Mouse (Mus musculus): ENCODE measurements around the gene Ttc23l. TPM values are rescaled to one million over a fixed set of nuclear protein-coding genes. Genes with fewer than 3 reads are reported as not detected.
A peak's percentile ranks its signal among the peaks of the same experiment; 100 is the strongest.
"Not testable (repeated sequence)": the region's sequence is repeated elsewhere in the genome, so short reads cannot be mapped to it uniquely, and the experiment has no call there.

Gene Ttc23l
- not detected for total RNA-seq (2022)

DNA sequence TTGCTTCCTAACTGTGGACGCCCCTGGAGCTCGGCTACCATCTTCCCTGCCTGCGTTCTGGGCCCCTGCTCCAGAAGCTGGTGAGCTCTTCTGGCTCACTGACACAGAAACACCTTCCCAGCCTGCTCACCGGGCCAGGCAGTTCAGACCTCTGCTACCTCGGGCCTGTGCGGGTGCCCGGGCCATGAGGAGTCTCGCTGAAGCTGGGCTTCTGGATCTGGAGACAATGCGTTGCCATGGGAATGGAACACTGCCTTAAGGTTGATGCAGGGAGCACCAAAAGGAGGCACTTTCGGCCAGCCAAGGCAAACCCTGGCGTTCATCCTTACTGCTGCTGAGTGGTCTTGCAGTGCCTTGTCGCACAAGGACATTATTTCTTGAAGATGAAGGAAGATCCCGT is at the start of gene Ttc23l:
Ttc23l (minus strand) TSS at position 204 of the 400 bp plus-strand sequence.
- DNase-seq (ENCODE audit: low spot score in 2 of 2): no peak

GRCm38 (mm10) chr15:10599413-10599812 is 40.9 kb upstream of the Ttc23l start:
- DNase-seq (ENCODE audit: low spot score in 2 of 2): no peak

- peak in 1 of 2 experiments; percentile 7 for DNase-seq (ENCODE audit: low spot score in 2 of 2)
Measured at GRCm38 (mm10) chr15:10598259-10599225, 40.1 kb upstream of the Ttc23l start.

DNA sequence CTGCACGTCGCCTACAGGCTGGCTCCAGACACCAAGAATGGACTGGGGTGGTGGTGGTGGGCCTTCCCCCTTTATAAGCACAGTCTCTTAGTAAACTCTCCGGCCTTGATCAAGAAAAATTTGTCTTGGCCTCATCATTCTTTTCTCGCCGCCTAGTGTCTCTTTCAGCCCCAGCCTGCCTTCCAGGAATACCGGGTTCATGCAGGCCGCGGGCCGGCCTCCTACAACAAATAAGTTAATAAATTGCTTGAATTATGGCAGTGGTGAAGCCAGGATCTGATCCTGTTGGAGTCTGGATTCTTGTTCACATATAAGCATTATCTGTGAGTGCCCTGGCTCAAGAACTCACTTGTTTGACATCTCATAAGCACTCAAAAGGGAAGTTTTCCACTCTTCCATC is 38.4 kb upstream of the Ttc23l start:
- DNase-seq (ENCODE audit: low spot score in 2 of 2): no peak

DNA sequence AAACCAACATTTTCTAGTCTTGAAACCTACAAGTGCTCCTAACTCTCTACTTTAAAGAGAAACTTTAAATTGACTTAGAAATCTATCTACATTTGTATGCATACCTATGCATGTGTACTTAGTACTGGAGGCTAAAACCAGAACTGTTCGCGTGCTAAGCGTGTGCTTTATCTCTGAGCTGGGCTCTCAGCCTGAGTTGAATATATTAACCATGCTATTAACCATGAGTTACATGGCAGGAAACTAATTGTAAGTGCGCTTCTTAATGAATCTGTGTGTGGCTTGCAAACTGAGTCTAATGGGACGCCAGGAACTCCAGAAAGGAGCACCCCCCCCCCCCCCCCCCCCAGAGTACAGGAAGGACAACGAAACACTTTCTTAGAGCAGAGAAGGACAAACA is 36.9 kb upstream of the Ttc23l start:
- no peak for DNase-seq (ENCODE audit: low spot score in 2 of 2)

GRCm38 (mm10) chr15:10594910-10595309 is 36.4 kb upstream of the Ttc23l start:
- no peak for DNase-seq (ENCODE audit: low spot score in 2 of 2)

DNA sequence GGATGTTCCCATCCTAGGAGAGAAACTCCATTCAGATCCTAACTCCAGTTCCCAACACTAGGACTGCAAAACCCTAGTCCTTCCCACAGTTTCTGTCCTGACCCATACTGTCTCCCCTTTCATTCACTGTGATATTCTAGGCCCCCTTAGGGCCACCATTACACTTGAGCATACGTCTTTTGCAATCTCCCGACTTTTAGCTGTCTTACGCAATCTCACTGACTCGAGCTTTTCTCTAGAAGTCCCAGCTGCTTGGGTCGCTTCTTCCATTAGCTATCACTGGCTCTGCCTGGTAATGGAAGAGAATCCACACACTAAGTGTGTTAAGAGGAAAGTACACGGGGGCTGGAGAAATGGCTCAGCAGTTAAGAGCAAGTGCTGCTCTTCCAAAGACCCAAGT is 34.6 kb upstream of the Ttc23l start:
- no peak for DNase-seq (ENCODE audit: low spot score in 2 of 2)

DNA sequence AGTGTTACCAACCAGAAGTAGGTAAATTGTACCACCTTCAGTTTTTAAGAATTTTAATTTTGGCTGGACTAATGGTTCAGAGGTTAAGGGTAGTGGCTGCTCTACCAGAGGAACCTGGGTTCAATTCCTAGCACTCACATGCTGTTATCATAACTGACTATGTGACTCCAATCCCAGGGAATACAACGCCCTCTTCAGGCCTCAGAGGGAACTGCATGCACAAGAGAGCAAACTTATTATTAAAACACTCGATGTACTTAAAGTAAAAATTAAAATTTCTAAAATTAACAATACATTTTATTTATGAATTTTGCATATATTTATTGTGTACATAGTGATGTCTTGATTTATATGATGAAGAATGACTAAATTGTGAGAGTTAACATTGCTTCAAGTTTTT is 28.1 kb upstream of the Ttc23l start:
- DNase-seq (ENCODE audit: low spot score in 2 of 2): no peak

- no peak for DNase-seq (ENCODE audit: low spot score in 2 of 2)
Measured at GRCm38 (mm10) chr15:10584359-10585187, 26.1 kb upstream of the Ttc23l start.

DNA sequence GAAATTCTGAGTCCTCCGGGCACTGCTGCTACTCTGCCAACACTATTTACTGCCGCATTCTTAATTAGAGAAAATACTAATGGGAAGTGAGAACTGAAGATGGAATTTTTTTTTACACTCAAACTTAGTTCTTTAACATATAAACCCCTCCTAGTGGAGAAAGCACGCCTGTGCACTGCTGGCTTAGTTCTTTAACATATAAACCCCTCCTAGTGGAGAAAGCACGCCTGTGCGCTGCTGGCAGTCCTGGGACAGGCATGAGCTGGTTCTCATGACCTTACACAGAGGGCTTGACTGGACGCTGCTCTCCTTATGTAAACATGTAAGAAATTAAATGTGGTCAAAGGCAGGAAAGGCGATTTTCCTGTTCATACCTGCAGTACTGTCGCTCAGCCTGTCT is 24.9 kb upstream of the Ttc23l start:
- peak in 1 of 2 experiments; percentile 7 for DNase-seq (ENCODE audit: low spot score in 2 of 2)

DNA sequence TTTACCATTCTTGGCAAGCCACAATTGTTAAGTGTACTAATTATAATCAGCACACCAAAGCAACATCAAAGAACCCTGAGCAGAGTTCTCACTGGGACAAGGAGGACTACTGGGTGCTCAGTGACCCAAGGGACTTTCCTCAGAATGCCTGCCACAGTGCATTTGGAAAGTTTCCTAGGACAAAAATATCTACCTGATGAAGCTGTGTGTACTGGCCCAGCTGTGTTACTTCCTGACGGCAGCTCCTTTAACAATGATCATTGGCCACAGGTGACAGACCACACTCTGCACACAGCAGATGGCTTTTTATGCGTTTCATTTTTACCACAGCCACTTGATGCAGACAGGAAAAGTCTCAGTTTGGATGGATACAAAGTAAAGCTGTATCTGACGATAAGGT is 20.7 kb upstream of the Ttc23l start:
- no peak for DNase-seq (ENCODE audit: low spot score in 2 of 2)

DNA sequence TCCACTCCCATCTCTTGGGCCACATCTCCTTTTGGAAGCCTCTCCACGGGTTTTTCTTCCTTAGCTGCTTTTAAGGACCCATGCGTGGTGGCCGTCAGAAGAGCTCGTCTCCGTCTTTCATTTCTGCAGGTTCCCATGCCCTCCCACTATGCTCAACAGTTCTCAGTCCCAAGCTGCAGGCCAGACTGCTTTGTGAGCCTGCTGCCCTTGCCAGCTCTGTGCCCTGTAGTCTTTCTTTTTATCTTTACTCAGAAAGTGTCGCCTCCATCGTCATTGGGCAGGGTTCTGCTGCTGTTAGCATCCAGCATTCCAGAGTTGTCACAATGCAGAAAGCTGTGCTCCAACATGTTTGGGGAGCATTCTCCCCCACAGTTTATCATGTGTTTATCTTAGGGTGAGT is 8.0 kb upstream of the Ttc23l start:
- DNase-seq (ENCODE audit: low spot score in 2 of 2): no peak

DNA sequence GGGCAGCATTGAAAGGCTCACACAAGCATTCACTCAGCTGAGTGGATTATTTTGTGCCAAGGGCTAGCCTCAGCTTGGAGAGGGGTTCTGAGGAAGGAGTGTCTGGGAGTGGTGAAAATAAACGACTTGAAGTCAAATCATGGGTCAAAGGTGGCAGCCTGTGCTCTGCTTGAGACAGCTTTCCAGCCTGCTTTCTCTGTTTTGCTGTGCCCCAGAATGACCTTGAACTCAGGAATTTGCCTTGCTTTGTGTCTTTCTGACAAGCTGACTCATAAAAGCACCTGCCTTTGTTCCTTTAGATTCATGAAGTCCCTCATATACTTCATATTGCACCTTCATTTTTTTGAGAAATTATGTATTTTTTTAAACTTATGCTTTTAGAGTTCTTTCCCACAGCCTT is 5.7 kb upstream of the Ttc23l start:
- no peak for DNase-seq (ENCODE audit: low spot score in 2 of 2)

- no peak for DNase-seq (ENCODE audit: low spot score in 2 of 2)
Measured at GRCm38 (mm10) chr15:10562281-10562680, 3.8 kb upstream of the Ttc23l start.

GRCm38 (mm10) chr15:10560005-10560404 is 1.5 kb upstream of the Ttc23l start:
- DNase-seq (ENCODE audit: low spot score in 2 of 2): no peak

- DNase-seq (ENCODE audit: low spot score in 2 of 2): no peak
Measured at GRCm38 (mm10) chr15:10554336-10554735, 4.1 kb downstream of the Ttc23l start.

DNA sequence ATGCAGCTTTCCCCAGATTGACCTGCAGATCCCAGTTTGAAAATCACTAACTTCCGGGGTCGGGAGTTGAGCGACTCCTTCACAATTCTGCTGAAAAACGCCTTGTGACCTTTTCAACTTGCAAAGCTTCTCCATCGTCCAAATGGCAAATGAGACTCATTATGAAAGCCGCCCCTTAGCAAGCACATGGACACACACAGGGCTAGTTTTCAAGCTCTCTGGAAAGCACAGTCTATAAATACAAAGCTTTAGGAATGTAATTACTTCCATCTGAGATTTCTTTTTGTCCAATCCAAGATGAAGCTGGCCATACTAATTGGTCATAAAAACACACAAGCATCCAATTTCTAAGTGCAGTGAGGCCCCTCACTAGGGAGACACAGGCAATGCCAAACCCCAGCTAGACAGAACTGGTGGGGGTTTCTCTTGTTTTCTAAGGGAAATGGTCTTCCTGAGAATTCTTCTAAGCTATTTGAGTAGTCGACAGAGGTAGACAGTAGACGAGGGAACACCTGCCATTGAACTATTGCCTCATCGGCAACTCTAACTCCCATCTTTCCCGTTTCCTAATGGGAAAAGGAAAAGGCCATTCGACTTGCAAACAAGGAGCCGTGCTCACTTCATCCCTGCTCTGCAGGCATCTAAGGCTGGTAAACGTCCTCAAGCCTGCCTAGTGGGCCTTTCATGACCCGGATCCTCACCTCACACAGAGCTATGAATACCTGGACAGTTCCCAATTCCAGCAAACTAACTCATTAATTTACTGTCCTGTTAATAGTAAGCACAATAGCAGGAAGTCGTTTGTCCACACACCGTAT is 18.0 kb downstream of the Ttc23l start:
- no peak for DNase-seq (ENCODE audit: low spot score in 2 of 2)

GRCm38 (mm10) chr15:10535969-10536368 is 22.5 kb downstream of the Ttc23l start:
- no peak for DNase-seq (ENCODE audit: low spot score in 2 of 2)

DNA sequence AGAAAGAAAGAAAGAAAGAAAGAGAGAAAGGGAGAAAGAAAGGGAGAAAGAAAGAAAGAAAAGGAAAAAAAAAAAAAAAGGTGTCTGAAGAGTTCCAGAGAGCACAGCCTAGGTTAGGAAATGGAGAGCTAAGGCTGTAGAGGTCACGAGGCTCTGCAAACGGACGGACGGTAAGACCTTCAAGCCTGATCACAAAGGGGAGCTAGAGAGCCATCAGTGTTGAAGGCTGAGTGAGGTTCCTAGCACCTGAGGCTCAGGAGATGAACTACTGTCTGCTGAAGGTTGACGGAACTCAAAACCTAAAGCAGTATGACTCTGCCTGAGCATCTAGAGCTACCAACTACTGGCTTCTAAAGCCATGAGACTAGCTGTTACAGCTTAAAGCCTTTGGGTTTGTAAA is 23.9 kb downstream of the Ttc23l start:
- no peak for DNase-seq (ENCODE audit: low spot score in 2 of 2)

DNA sequence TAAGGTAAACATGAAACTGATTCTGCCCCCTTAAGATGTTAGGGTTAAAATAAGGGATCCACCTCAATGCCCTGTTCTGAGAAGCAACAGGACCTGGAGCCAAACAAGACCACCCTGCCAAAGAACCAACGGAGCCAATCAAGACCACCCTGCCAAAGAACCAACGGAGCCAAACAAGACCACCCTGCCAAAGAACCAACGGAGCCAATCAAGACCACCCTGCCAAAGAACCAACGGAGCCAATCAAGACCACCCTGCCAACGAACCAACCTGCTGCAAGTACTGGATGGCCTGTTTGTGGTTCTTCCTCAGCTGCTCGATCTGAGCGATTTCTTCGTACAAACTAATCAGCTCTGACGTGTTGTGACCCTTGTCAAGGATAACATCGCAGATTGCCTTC is 25.1 kb downstream of the Ttc23l start:
- DNase-seq (ENCODE audit: low spot score in 2 of 2): not testable (repeated sequence)

- no peak for DNase-seq (ENCODE audit: low spot score in 2 of 2)
Measured at GRCm38 (mm10) chr15:10531352-10531751, 27.1 kb downstream of the Ttc23l start.
